In genomic region chr10:42308687-42308987, GRCm38 (mm10) we compare ENCODE assay signal across 8 mouse cellular contexts. TPM values are rescaled to one million over a fixed set of nuclear protein-coding genes. Genes with fewer than 3 reads are reported as not detected.
DNase-seq lines count a peak whose midpoint lies in the region; ATAC-seq and TF ChIP-seq lines count a peak whose summit lies in the region.

No protein-coding gene starts in this region.

- DNase-seq in heart, adult 18-20 months = no peak
- DNase-seq in embryonic facial prominence, embryonic 11.5 days (ENCODE audit: low spot score) = peak; percentile 13
- DNase-seq in midbrain, embryonic 11.5 days (ENCODE audit: low spot score, missing footprints) = no peak
- DNase-seq in thymus, adult 2 months = no peak
- no peak for DNase-seq in lung, postnatal 14 days
- no peak for DNase-seq in left cerebral cortex, adult 8-10 months (ENCODE audit: low spot score in 2 of 2)

- H3K4me3 ChIP-seq in heart, embryonic 16.5 days (ENCODE audit: low read length) = peak overlapping the region; percentile 43
- peak overlapping the region; percentile 7; the same call in 1 of the 2 replicates for H3K4me3 ChIP-seq in embryonic facial prominence, embryonic 11.5 days (ENCODE audit: low read depth, low read length)
- H3K4me3 ChIP-seq in hindbrain, embryonic 12.5 days = peak overlapping the region; percentile 6; the same call in 1 of the 2 replicates
- no peak overlapping the region for H3K4me3 ChIP-seq in midbrain, embryonic 11.5 days (ENCODE audit: low read depth, low read length)
- no peak overlapping the region for H3K4me3 ChIP-seq in thymus, adult 2 months (ENCODE audit: control insufficient read depth, insufficient read depth, low read length)

- no peaks in the 10 kb centered on the region for H3K27me3 ChIP-seq in heart, embryonic 16.5 days (ENCODE audit: control insufficient read depth, insufficient read depth, low read length)
- no peaks in the 10 kb centered on the region; the same call in 1 of the 2 replicates for H3K27me3 ChIP-seq in embryonic facial prominence, embryonic 11.5 days (ENCODE audit: control insufficient read depth, insufficient read depth, low read length)
- H3K27me3 ChIP-seq in hindbrain, embryonic 12.5 days = peaks cover 30% of the 10 kb centered on the region
- H3K27me3 ChIP-seq in midbrain, embryonic 11.5 days (ENCODE audit: control insufficient read depth, insufficient read depth, low read length) = peaks cover 5% of the 10 kb centered on the region
- H3K27me3 ChIP-seq in thymus, adult 2 months (ENCODE audit: control insufficient read depth, insufficient read depth, low read length) = no peaks in the 10 kb centered on the region

- 27% methylated on average over 8 of the region's 8 CpGs for WGBS in heart, embryonic 16.5 days
- 30% methylated on average over 8 of the region's 8 CpGs for WGBS in embryonic facial prominence, embryonic 11.5 days
- 28% methylated on average over 8 of the region's 8 CpGs for WGBS in hindbrain, embryonic 12.5 days
- 32% methylated on average over 8 of the region's 8 CpGs for WGBS in midbrain, embryonic 11.5 days
- 68% methylated on average over 8 of the region's 8 CpGs for WGBS in thymus, adult 2 months

- H3K4me2 ChIP-seq in heart, embryonic 16.5 days (ENCODE audit: low read depth, low read length) = peak overlapping the region; percentile 68
- peak overlapping the region; percentile 43 for H3K4me2 ChIP-seq in embryonic facial prominence, embryonic 11.5 days (ENCODE audit: low read depth, low read length)
- peak overlapping the region; percentile 46 for H3K4me2 ChIP-seq in hindbrain, embryonic 12.5 days (replicated peaks)
- H3K4me2 ChIP-seq in midbrain, embryonic 11.5 days = peak overlapping the region; percentile 41

- no peak for ATAC-seq in heart, embryonic 16.5 days (replicated peaks; ENCODE audit: extremely low read depth, insufficient read depth, low FRiP score)
- ATAC-seq in embryonic facial prominence, embryonic 11.5 days (replicated peaks; ENCODE audit: insufficient number of reproducible peaks, low FRiP score, low TSS enrichment, low read depth) = no peak
- ATAC-seq in hindbrain, embryonic 12.5 days (ENCODE audit: low FRiP score) = no peak
- ATAC-seq in midbrain, embryonic 11.5 days (ENCODE audit: low FRiP score) = peak; percentile 42; the same call in 1 of the 2 replicates

- peak overlapping the region; percentile 40; the same call in 1 of the 2 replicates for H3K9ac ChIP-seq in heart, embryonic 16.5 days (ENCODE audit: low read length)
- no peak overlapping the region for H3K9ac ChIP-seq in embryonic facial prominence, embryonic 11.5 days (replicated peaks; ENCODE audit: low read length)
- H3K9ac ChIP-seq in hindbrain, embryonic 12.5 days = no peak overlapping the region
- no peak overlapping the region for H3K9ac ChIP-seq in midbrain, embryonic 11.5 days (ENCODE audit: low read length)

- no peak for TF ChIP-seq CTCF in thymus, adult 2 months (IDR thresholded peaks at IDR 0.05; ENCODE audit: borderline replicate concordance, control insufficient read depth, extremely low read depth, insufficient read depth, low read length, poor library complexity)

- H3K9me3 ChIP-seq in heart, embryonic 16.5 days (replicated peaks; ENCODE audit: control insufficient read depth, low read length) = no peaks in the 10 kb centered on the region
- H3K9me3 ChIP-seq in embryonic facial prominence, embryonic 11.5 days (replicated peaks; ENCODE audit: control insufficient read depth, low read length) = no peaks in the 10 kb centered on the region
- H3K9me3 ChIP-seq in hindbrain, embryonic 12.5 days (replicated peaks) = no peaks in the 10 kb centered on the region
- no peaks in the 10 kb centered on the region for H3K9me3 ChIP-seq in midbrain, embryonic 11.5 days (ENCODE audit: control insufficient read depth, low read length)

- H3K27ac ChIP-seq in heart, embryonic 16.5 days (ENCODE audit: low read length) = no peak overlapping the region
- H3K27ac ChIP-seq in embryonic facial prominence, embryonic 11.5 days (replicated peaks; ENCODE audit: low read depth, low read length) = no peak overlapping the region
- no peak overlapping the region for H3K27ac ChIP-seq in hindbrain, embryonic 12.5 days
- H3K27ac ChIP-seq in midbrain, embryonic 11.5 days (ENCODE audit: low read depth, low read length) = no peak overlapping the region
- no peak overlapping the region for H3K27ac ChIP-seq in thymus, adult 2 months (ENCODE audit: control insufficient read depth, insufficient read depth, low read length)

- H3K36me3 ChIP-seq in heart, embryonic 16.5 days (ENCODE audit: control insufficient read depth, insufficient read depth) = 0 out of 2 replicates have a peak, but pooled peaks cover 3% of the 10 kb centered on the region
- no peaks in the 10 kb centered on the region for H3K36me3 ChIP-seq in embryonic facial prominence, embryonic 11.5 days (replicated peaks; ENCODE audit: control insufficient read depth, insufficient read depth, low read depth, low read length)
- H3K36me3 ChIP-seq in hindbrain, embryonic 12.5 days = no peaks in the 10 kb centered on the region
- no peaks in the 10 kb centered on the region for H3K36me3 ChIP-seq in midbrain, embryonic 11.5 days (ENCODE audit: control insufficient read depth, insufficient read depth, low read length)
- H3K36me3 ChIP-seq in thymus, adult 2 months (ENCODE audit: control insufficient read depth, insufficient read depth, low read length) = no peaks in the 10 kb centered on the region

- no peaks in the 10 kb centered on the region for H3K4me1 ChIP-seq in heart, embryonic 16.5 days (ENCODE audit: control insufficient read depth, insufficient read depth, low read length)
- H3K4me1 ChIP-seq in embryonic facial prominence, embryonic 11.5 days (ENCODE audit: control insufficient read depth, insufficient read depth, low read length) = no peaks in the 10 kb centered on the region
- H3K4me1 ChIP-seq in hindbrain, embryonic 12.5 days = peaks cover 4% of the 10 kb centered on the region; the same call in 1 of the 2 replicates
- peaks cover 3% of the 10 kb centered on the region; the same call in 1 of the 2 replicates for H3K4me1 ChIP-seq in midbrain, embryonic 11.5 days (ENCODE audit: control insufficient read depth, insufficient read depth, low read length)
- H3K4me1 ChIP-seq in thymus, adult 2 months (replicated peaks; ENCODE audit: control insufficient read depth, insufficient read depth, low read length) = no peaks in the 10 kb centered on the region

- no peak for TF ChIP-seq POLR2A in thymus, adult 2 months (IDR thresholded peaks at IDR 0.05; ENCODE audit: control insufficient read depth, extremely low read depth, insufficient read depth, low read length, poor library complexity)

RNA-seq across cellular contexts. Expression of gene Foxo3, which starts 32.1 kb away (rescaled TPM):
- polyA plus RNA-seq in heart, embryonic 16.5 days (2015; fragmentation: Nextera tagmentation; extraction: Ambion mirVana) = 5.4 and 5.5 TPM in 2 replicates
- 10 to 100 TPM; 76.2 to 94.4 TPM for total RNA-seq in heart, adult 18-20 months (2021)
- polyA plus RNA-seq in embryonic facial prominence, embryonic 11.5 days (2014; fragmentation: Nextera tagmentation; extraction: Ambion mirVana) = 5.0 and 5.4 TPM in 2 replicates
- 4.2 and 5.0 TPM in 2 replicates for polyA plus RNA-seq in hindbrain, embryonic 12.5 days (2016; fragmentation: Nextera tagmentation; extraction: Ambion mirVana)
- 4.0 and 4.6 TPM in 2 replicates for polyA plus RNA-seq in midbrain, embryonic 11.5 days (2014; fragmentation: Nextera tagmentation; extraction: Ambion mirVana)
- 76.6 and 83.4 TPM in 2 replicates for polyA plus RNA-seq in thymus, adult 2 months (2012; rRNA removed)
- total RNA-seq in left cerebral cortex, adult 8-10 months (2022) = 10 to 100 TPM; 69.4 to 88.2 (median 76.9) TPM

Comparison
In these comparisons a context has a peak if more than half of its experiments do, and no peak if none do; other contexts are left out.
1. H3K4me3 ChIP-seq: peak in heart, embryonic 16.5 days (single experiment), embryonic facial prominence, embryonic 11.5 days (single experiment) and hindbrain, embryonic 12.5 days (single experiment); none in midbrain, embryonic 11.5 days (single experiment) and thymus, adult 2 months (single experiment).
2. RNA of gene Foxo3, which starts 32.1 kb away (polyA plus RNA-seq): 76.6 to 83.4 TPM in thymus, adult 2 months; 5.4 to 5.5 TPM in heart, embryonic 16.5 days, 4.2 to 5.0 TPM in hindbrain, embryonic 12.5 days, 5.0 to 5.4 TPM in embryonic facial prominence, embryonic 11.5 days and 4.0 to 4.6 TPM in midbrain, embryonic 11.5 days; every median in the first group is over 10 times any median in the second.
3. Peak in every context shown above with its lines, with median percentiles within 50 percentile points of each other: H3K4me2 ChIP-seq.